Mouse (Mus musculus) kidney, postnatal 25 days (tissue): ENCODE results near the gene Fam69b.

ENCODE experiments used
- DNase-seq, 2 experiments: peaks; one replicate each; pipeline ENCODE4 v3.0.0; 2021; ENCODE audit warnings: mixed read lengths in 2 of 2

Fam69b gene

GRCm38 (mm10) chr2:26598462-26598861, 29.8 kb upstream of the Fam69b start:
- no peak for DNase-seq

GRCm38 (mm10) chr2:26599965-26600364, 28.3 kb upstream of the Fam69b start:
- DNase-seq: peak in 1 of 2 experiments; percentile 64

DNA sequence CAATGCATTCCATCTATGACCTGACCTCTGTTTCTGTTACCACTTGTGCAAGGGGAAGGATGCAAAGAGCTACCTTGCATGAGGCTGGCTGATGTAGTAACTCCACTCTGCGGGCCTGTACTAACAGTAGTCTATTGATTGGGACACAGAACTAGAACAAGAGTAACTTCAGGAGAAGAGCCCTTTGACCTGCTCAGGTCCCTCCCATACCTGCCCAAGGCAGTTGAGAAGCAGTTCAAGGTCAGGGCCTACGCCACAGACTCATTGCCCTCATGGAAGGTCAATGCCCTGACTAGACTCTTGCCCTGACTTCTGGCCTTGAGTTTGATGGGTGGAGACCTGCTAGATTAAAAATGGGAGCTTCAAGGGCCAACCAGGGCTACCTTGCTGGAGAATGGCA, 27.6 kb upstream of the Fam69b start:
- peak in 1 of 2 experiments; percentile 36 for DNase-seq

DNA sequence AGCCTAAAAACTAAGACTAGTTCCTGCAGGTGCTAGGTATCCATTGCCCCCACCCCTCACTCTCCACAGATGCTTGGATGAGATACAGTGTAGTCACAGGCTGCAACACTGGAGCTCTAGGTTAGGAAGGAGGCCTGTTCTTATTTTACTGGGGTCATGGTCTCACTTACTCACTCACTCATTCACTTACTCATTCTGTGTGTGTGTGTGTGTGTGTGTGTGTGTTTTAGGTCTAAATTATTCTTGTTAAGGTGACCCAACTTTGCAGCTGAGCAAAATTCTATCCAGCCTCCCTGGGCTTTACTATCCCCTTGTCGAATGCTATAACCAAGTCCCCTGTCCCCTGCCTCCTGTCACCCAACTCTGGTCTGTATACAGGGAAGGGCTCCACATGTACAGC, 26.7 kb upstream of the Fam69b start:
- no peak for DNase-seq

GRCm38 (mm10) chr2:26602631-26603030, 25.6 kb upstream of the Fam69b start:
- DNase-seq: no peak

DNA sequence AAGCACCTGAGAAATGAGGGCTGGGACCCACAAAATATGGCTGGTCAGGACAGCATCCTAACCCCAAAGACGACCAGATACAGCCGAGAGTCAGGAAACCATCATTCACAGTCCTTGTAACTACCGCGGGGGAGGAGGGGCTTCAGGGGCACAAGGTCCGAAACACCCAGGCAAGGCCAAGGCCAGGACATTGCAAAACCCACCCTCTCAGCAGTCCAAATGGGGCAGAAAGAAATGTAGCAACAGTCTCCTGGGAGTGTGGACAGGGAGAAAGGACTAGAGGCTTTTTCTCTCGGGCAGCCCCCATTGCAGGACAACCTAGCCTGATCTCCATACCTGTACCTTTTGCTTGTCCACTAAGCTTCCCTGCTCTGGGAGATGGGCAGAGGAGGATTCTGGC, 25.1 kb upstream of the Fam69b start:
- DNase-seq: no peak

- peak; percentile 86 to 94 for DNase-seq
Observed at GRCm38 (mm10) chr2:26603720-26604671, 24.3 kb upstream of the Fam69b start, which contains the start of gene Agpat2. TSS of gene Agpat2 (minus strand) at chr2:26604417.

- DNase-seq: no peak
Observed at GRCm38 (mm10) chr2:26605331-26605730, 22.9 kb upstream of the Fam69b start.

DNA sequence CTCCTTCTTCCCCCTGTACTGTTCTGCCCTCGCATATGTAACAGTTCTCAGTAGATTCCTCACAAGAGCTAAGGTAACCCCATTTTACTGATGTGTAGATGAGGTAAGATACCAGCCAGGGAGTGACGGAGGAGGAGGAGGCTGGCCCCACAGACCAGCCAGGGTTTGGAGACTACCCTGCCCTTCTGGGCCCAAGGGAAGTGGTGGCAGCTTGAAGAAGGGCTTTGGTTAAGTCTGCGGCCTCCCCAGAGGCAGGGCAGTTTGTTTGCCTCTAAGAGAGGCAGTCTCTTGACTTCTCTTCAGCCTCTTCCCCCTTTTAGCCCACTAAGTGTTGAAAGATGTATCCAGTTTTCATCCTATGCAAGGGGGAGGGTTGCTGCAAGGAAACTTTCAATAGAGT, 21.7 kb upstream of the Fam69b start:
- DNase-seq: no peak

DNA sequence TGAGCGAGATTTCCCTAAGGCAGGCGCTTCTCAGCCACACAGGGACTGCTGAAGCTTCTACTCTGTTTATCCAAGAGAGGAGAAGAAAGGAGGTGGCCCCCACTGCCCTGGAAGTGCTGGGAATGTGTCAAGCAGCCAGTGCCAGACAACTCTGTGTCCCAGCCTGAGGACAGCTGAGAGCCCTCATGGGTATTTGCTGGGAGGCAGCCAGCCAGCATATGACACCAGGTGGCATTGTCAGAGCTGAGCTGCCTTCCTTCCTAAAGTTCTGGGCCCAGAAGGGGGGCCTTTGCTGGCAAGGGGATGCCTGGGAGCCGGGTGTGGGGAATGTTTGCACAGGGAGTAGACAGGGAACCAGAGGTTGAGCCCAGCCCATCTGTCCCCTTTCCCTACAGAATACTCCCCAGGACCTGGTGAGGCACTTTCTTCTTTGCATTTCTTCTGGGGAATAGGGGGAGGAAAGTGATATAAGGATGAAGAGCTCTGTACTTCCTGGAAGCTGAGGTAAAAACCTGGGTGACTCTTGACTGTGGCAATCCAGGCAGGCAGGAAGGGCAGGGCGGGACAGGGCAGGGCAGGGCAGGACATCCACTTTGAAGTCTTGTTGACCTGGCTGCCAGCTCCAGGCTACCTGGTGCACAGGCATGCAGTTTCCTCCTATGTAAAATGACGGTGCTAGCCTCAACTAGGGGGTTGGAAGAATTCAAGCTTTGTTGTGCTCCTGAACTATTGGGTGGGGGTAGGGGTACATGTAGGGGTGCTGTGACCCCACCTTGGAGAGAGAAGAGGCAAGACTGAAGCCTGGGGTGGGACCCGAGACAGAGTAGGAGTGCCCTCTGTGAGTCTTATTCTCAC, 21.0 kb upstream of the Fam69b start:
- DNase-seq: peak in 1 of 2 experiments; percentile 71

GRCm38 (mm10) chr2:26608781-26609180, 19.5 kb upstream of the Fam69b start:
- DNase-seq: no peak

DNA sequence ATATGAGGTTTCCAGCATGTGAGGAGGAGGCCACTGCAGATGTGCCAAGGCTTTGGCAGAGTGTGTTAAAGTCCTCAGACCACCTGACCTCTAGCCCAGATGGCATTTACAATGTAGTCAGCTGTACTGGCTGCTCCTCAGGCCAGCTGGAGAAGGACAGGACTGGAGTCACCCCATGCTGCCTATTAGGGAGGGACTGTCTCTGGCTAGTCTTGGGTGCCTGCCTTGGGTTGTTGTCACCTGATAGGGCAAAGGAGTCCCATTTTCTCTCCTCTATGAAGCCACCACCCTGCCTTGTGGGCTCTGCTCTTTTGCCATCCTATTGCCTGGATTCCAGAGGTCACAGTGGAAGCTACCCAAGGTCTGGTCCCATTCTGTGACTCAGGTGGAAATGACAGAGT, 19.0 kb upstream of the Fam69b start:
- peak in 1 of 2 experiments; percentile 33 for DNase-seq

DNA sequence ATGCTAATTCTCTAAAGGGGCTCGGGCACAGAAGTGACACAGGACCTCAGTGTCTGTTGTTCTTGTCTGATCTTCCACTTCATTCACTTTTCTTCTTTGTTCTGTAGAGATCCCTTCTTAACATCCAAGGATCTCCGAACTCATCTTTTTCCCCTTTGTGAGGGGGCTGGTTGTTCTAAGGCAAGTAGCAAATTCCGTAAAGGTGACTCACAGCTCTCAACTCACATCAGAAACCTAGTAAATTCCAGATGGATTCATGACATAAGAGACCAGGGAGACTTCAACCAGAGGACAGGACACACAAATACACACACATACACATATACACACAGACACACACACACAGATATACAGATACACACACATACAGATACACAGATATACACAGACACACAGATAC, 17.7 kb upstream of the Fam69b start:
- DNase-seq: no peak

DNA sequence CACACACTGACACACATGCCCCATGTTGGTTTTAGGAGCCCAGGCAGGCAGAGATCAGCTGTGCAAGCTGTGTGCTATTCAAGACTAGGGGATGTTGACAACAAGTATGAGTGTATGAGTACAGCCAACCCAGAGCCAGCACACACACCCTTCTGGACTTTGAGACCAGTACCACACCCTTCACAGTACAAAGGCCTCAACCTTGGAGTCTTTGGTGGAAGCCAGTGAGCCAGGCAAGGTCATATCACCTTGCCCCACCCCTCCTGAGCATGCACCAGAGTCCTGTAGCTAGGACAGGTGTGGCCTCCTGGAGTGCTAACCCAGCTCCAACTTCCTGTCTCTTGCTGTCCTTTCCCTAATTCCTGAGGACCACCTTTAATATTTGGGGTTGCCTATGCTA, 17.2 kb upstream of the Fam69b start:
- DNase-seq: no peak

DNA sequence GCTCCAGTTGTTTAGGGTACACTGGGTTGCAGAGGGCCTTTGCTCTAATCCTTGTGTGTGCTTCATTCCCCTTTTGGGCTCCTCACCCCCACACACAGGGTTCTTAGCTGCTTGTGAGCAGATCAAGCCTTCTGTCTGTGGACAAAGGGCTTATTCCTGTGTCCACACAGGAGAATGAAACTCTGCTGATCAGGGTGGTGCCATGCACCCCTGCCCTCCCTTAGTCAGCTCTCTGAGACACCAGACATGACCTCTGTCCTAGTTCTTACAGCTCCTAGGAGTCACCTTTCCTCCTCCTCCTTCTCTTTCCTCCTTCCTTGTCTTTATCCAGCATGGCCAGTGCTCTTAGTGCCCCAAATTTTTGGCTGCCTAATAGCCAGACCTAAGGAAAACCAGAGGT, 16.4 kb upstream of the Fam69b start:
- no peak for DNase-seq

- no peak for DNase-seq
Observed at GRCm38 (mm10) chr2:26614903-26615302, 13.4 kb upstream of the Fam69b start.

DNA sequence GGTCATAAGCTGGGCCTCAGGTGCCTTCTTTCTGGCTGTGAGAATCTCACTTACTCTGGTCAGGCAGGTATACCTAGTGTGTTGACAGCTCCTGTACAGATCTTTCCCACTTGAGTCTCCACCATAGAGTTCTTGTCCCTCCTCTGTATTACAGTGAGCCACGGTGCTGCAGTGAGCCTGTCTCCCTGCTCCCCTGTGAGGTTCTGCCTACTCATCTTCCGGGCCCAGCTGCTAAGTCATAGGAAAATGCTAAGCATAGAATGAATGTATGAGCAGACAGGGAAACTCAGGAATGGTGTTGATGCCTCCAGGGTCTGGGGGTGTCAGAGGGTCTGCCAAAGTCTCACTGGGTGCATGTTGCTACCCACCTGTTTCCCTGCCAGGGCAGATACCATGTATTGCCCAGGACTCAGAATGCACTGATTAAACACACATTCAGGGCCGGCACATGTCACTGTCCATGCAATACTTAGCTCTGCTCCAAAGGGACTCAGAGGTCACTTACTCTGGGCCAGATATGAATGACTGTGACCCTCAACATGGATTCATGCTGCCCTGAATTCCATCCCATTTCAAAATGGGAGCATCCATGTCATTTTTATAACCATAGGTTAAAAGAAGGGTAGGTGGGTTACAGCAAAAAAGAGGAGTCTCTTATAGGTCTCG, 12.7 kb upstream of the Fam69b start:
- DNase-seq: no peak

GRCm38 (mm10) chr2:26617331-26617730, 10.9 kb upstream of the Fam69b start:
- no peak for DNase-seq

DNA sequence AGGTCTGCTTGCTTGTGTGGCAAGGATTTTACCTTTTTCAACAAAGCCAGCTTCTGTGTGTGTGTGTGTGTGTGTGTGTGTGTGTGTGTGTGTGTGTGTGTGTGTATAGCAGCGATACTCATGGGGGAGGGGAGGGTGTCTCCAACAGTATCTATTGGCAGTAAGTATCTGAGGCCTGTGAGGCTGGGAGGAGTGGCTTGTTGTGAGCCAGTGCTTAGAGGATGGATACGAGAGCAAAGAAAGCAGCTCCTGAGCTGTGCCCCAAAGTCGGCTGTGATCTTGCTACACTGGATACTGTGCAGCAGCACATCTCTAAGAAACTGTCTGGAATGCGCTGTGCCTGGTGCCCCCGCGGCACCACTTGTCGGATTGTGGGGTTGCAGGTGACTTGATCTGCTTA, 10.3 kb upstream of the Fam69b start:
- no peak for DNase-seq

DNA sequence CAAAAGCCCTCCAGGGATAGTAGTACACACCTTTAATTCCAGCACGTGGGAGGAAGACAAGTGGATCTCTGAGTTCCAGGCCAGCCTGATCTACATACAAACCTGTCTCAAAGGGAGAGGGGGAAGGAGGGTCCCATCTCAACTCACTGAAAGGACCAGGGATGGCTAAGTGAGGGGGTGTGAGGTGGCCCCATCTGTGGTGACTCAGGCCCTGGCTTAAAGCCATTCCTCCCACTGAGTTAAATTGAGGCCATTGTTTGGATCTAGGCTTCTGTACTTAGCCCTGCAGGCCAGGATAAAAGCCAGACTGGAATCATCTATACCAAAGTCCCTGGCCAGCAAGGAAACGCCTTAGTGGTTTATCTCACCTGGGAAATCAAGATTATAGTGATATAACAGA, 7.0 kb upstream of the Fam69b start:
- no peak for DNase-seq

- DNase-seq: no peak
Observed at GRCm38 (mm10) chr2:26622984-26623383, 5.3 kb upstream of the Fam69b start.

- no peak for DNase-seq
Observed at GRCm38 (mm10) chr2:26625419-26625818, 2.8 kb upstream of the Fam69b start.

DNA sequence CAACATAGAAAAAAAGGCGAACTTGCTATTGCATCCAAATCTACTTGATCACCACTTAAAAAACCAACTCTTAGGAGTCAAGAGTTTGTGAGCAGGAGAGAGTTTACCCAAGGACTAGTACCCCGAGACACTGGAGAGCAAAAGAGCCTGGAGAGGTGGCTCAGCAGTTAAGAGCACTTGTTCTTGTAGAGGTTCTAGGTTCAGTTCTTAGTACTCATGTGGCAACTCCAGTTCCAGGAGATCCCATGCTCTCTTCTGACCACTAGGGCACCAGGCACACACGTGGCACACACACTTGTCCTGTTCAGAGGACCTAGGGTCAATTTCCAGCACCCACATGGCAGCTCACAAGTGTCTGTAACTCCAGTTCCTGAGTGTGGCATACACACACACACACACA, 2.2 kb upstream of the Fam69b start:
- DNase-seq: no peak
